Mouse (Mus musculus): ENCODE results near the gene Kdm5b.

Kdm5b gene

GRCm38 (mm10) chr1:134597339-134598054 is 37.5 kb downstream of the Kdm5b start:
- no peak for DNase-seq

GRCm38 (mm10) chr1:134604086-134604485 is 44.1 kb downstream of the Kdm5b start:
- DNase-seq = no peak

GRCm38 (mm10) chr1:134605670-134606069 is 45.7 kb downstream of the Kdm5b start:
- DNase-seq = no peak

GRCm38 (mm10) chr1:134606381-134606780 is 46.4 kb downstream of the Kdm5b start:
- no peak for DNase-seq

- DNase-seq = no peak
Measured at GRCm38 (mm10) chr1:134607279-134607678, 47.3 kb downstream of the Kdm5b start.

- no peak for DNase-seq
Measured at GRCm38 (mm10) chr1:134609172-134609571, 49.2 kb downstream of the Kdm5b start.

GRCm38 (mm10) chr1:134614554-134614953 is 54.6 kb downstream of the Kdm5b start:
- DNase-seq = no peak

- DNase-seq = no peak
Measured at GRCm38 (mm10) chr1:134614988-134615387, 55.0 kb downstream of the Kdm5b start.

- no peak for DNase-seq
Measured at GRCm38 (mm10) chr1:134617656-134618055, 57.7 kb downstream of the Kdm5b start.

GRCm38 (mm10) chr1:134625325-134625724 is 65.4 kb downstream of the Kdm5b start:
- no peak for DNase-seq

- no peak for DNase-seq
Measured at GRCm38 (mm10) chr1:134629455-134629854, 69.5 kb downstream of the Kdm5b start.

GRCm38 (mm10) chr1:134634296-134634695 is 74.3 kb downstream of the Kdm5b start:
- no peak for DNase-seq

- DNase-seq = no peak
Measured at GRCm38 (mm10) chr1:134636245-134636644, 76.3 kb downstream of the Kdm5b start.

GRCm38 (mm10) chr1:134636684-134637083 is 76.7 kb downstream of the Kdm5b start:
- DNase-seq = peak; percentile 56 to 68

- DNase-seq = no peak
Measured at GRCm38 (mm10) chr1:134638041-134638440, 78.1 kb downstream of the Kdm5b start.

- peak; percentile 74 to 75 for DNase-seq
Measured at GRCm38 (mm10) chr1:134638522-134638921, 78.6 kb downstream of the Kdm5b start.

GRCm38 (mm10) chr1:134639460-134639859 is 79.5 kb downstream of the Kdm5b start:
- no peak for DNase-seq

GRCm38 (mm10) chr1:134641507-134641906 is 81.5 kb downstream of the Kdm5b start:
- DNase-seq = peak; percentile 40 to 51

- DNase-seq = no peak
Measured at GRCm38 (mm10) chr1:134643702-134644101, 83.7 kb downstream of the Kdm5b start.

GRCm38 (mm10) chr1:134645408-134646200 is 85.6 kb downstream of the Kdm5b start:
- DNase-seq = peak; percentile 34 to 39

- peak; percentile 66 to 81 for DNase-seq
Measured at GRCm38 (mm10) chr1:134646261-134646962, 86.4 kb downstream of the Kdm5b start, which contains the start of gene Syt2. Syt2 (plus strand) TSS chr1:134646677.

- peak; percentile 33 to 45 for DNase-seq
Measured at GRCm38 (mm10) chr1:134646963-134647282, 87.0 kb downstream of the Kdm5b start.

- no peak for DNase-seq
Measured at GRCm38 (mm10) chr1:134647591-134647990, 87.6 kb downstream of the Kdm5b start.
